Mouse (Mus musculus) hindbrain, embryonic 11.5 days (tissue): ENCODE measurements around the gene Arf1. TPM values are rescaled to one million over a fixed set of nuclear protein-coding genes. Genes with fewer than 3 reads are reported as not detected.

ENCODE experiments used
- ATAC-seq: fragments of 200-750 bp; cut with Nextera tagmentation; 2 replicates; pipeline ENCODE4 v1.8.0; 2017; ENCODE audit warnings: mild to moderate bottlenecking, moderate TSS enrichment, moderate library complexity; ENCODE audit not compliant: low FRiP score
- DNase-seq: peaks from one replicate; pipeline ENCODE4 v3.0.0-alpha.2; 2015; ENCODE audit warnings: low spot score
- H3K27ac ChIP-seq: fragments of 300-500 bp; sonication (generic); 2 replicates; pipeline ENCODE4 v1.5.1; 2014; ENCODE audit warnings: mild to moderate bottlenecking, low read depth, low read length
- H3K27me3 ChIP-seq: fragments of 300-500 bp; sonication (generic); 2 replicates; pipeline ENCODE4 v1.6.1; 2014; ENCODE audit warnings: mild to moderate bottlenecking, low read length, moderate library complexity, mixed read lengths; ENCODE audit not compliant: control insufficient read depth, insufficient read depth
- H3K36me3 ChIP-seq: fragments of 300-500 bp; sonication (generic); 2 replicates; pipeline ENCODE4 v1.6.1; 2014; ENCODE audit warnings: mild to moderate bottlenecking, low read length, moderate library complexity, mixed read lengths; ENCODE audit not compliant: control insufficient read depth, insufficient read depth
- H3K4me1 ChIP-seq: fragments of 300-500 bp; sonication (generic); replicated peaks from 2 replicates; pipeline ENCODE4 v1.6.1; 2014; ENCODE audit warnings: low read length, mixed read lengths; ENCODE audit not compliant: control insufficient read depth, insufficient read depth
- H3K4me2 ChIP-seq: fragments of 300-500 bp; sonication (generic); replicated peaks from 2 replicates; pipeline ENCODE4 v1.6.1; 2014; ENCODE audit warnings: mild to moderate bottlenecking, low read depth, low read length
- H3K4me3 ChIP-seq: fragments of 300-500 bp; sonication (generic); 2 replicates; pipeline ENCODE4 v1.5.1; 2014; ENCODE audit warnings: low read depth, low read length
- H3K9ac ChIP-seq: fragments of 300-500 bp; sonication (generic); 2 replicates; pipeline ENCODE4 v1.6.1; 2014; ENCODE audit warnings: low read depth, low read length
- H3K9me3 ChIP-seq: fragments of 300-500 bp; sonication (generic); 2 replicates; pipeline ENCODE4 v1.6.1; 2016; ENCODE audit warnings: low read length; ENCODE audit not compliant: control insufficient read depth
- WGBS: fragments of 180-500 bp; shearing (Covaris S2); extraction: QIAGEN DNeasy Blood & Tissue Kit; methylation state at CpG from one replicate; pipeline ENCODE4 v1.1.7; 2014; 5-methylcytosine and 5-hydroxymethylcytosine counted together
- polyA plus RNA-seq: library from polyadenylated mRNA; unstranded; fragments of >200 nt; fragmentation: Nextera tagmentation; extraction: Ambion mirVana; gene quantifications from 2 replicates; pipeline ENCODE4 v1.2.1, GENCODE M21; 2014

The Arf1 gene
- polyA plus RNA-seq, 1 experiment from 2014 or later: 610 TPM

DNA sequence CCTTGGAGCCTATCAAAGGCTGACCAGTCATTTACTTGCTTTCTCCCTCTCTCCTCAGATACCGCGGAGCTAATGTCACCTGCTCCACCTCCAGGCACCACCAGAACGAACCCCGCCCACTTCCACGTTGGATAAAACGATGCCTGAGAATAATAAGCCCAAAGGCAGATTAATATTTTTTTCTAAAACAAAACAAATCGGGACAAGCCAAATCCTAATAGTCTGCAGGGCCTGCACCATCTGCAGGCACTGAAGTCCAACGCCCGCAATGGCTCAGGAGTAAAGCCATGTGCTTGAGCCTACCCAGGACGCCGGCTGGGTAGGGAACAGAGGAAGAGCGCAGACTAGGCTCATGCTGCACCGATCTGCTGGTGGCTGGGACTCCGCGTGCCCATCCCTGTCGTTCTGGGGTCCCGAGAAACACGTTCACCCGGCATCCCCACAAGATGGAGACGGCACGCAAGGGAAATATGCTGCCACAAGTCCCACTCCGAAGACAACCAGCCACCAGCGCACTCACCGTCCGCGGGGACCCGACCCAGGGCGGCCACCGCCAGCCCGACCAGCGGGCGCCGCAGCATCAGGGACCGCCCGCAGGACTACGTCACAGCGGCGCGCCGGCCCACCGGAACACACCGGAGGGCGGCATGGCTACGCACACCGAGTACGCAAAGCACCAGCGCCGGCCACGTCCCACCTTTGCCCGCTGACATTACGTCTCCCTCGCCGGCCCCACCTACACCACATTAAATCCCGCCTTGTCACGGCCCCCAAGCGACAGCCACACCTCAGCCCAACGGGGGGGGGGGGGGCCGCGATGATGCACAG, 36.6 kb downstream of the Arf1 start:
- no peaks in the 10 kb centered on the region for H3K27me3 ChIP-seq
- no peaks in the 10 kb centered on the region for H3K36me3 ChIP-seq
- H3K9ac ChIP-seq: peak overlapping the region; percentile 69
- peak overlapping the region; percentile 65 for H3K4me3 ChIP-seq
- H3K9me3 ChIP-seq: no peaks in the 10 kb centered on the region
- peak overlapping the region; percentile 78 for H3K27ac ChIP-seq
- H3K4me2 ChIP-seq: peak overlapping the region; percentile 59
- 0 out of 2 replicates have a peak, but pooled peaks cover 3% of the 10 kb centered on the region for H3K4me1 ChIP-seq
- WGBS: under 1% methylated on average over 58 of the region's 59 CpGs
- peak; percentile 94 for ATAC-seq
- peak; percentile 88 for DNase-seq

DNA sequence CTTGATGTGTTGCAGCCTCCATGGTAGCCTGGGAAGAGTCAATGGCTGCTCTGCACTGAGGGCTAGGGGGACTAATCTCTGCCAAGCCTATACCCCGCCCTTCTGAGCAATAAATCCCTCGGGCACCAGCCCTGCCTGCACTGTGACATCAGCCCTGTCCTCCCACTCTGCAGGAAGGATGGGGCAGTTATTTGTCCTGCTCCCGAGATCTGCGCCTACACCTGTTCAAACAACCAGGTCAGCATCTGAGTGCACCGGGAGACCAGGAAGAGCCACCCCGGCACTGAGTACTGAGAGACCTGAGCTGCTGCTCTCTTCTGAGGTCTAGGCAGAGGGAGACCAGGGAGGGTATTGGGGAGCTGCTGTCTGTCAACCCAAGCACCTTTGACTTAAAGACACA, 40.4 kb downstream of the Arf1 start:
- Histone ChIP-seq H3K4me3 (no peak overlapping the region), H3K27ac (no peak overlapping the region), H3K4me1 (0 out of 2 replicates have a peak, but pooled peaks cover 3% of the 10 kb centered on the region), H3K27me3 (no peaks in the 10 kb centered on the region), H3K36me3 (no peaks in the 10 kb centered on the region), H3K9me3 (no peaks in the 10 kb centered on the region), H3K4me2 (no peak overlapping the region), H3K9ac (no peak overlapping the region)
- no peak for DNase-seq
- WGBS: 84% methylated on average over 6 of the region's 6 CpGs
- no peak for ATAC-seq

DNA sequence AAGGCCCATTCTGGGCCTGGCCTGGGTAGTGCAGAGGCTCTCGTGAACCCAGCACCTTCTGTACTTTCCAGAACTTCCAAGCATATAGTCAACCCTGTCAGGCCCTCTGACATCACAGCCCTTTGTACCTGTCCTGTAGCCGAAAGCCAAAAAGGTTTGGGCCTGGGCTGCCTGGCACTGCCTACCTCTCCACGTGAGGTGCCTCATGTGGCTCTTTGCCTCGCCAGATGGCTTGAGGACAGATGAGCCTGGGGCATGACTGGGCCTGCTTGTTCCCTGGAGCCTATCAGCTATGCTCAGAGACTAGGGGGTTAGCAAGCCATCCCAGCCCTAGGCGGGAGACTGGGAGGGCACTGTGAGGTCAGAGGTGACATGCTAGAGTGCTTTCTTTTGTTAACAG, 42.6 kb downstream of the Arf1 start:
- WGBS: 78% methylated on average over 5 of the region's 5 CpGs
- Histone ChIP-seq H3K27ac (no peak overlapping the region), H3K4me2 (no peak overlapping the region), H3K9me3 (no peaks in the 10 kb centered on the region), H3K27me3 (no peaks in the 10 kb centered on the region), H3K36me3 (no peaks in the 10 kb centered on the region), H3K4me3 (no peak overlapping the region), H3K9ac (no peak overlapping the region), H3K4me1 (no peaks in the 10 kb centered on the region)
- ATAC-seq: no peak
- DNase-seq: no peak

DNA sequence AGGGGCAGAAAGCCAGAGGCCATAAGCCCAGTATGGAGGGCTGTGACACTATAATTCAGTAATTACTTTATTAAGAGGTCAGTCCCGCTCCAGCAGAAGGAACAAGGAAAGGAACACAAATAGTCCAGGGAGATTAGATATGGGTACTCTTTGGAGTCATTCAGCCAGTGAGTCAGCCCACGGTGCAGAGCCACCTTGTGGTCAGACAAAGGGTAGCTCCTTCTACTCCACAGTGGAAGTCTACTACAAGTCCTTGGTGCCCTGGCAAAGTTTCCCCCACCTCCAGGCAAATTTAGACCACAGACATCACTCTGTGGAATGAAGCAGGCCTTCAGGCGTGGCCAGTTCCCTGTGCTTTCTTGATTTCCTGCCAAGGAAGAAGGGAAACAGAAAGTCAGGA, 44.2 kb downstream of the Arf1 start:
- no peak for ATAC-seq

GRCm38 (mm10) chr11:59182864-59183331, 45.2 kb downstream of the Arf1 start, which contains the start of gene Gjc2:
Gene Gjc2, minus strand, starts transcription at chr11:59183213.
- Histone ChIP-seq H3K9ac (no peak within 1 kb of the TSS), H3K36me3 (no peaks in the 10 kb centered on the region), H3K4me1 (no peaks in the 10 kb centered on the region), H3K4me2 (no peak within 1 kb of the TSS), H3K4me3 (no peak within 1 kb of the TSS), H3K9me3 (no peaks in the 10 kb centered on the region), H3K27me3 (peaks cover 10% of the 10 kb centered on the region), H3K27ac (no peak within 1 kb of the TSS)
- no peak for ATAC-seq
- WGBS: 40% methylated on average over 3 of the region's 3 CpGs
- no peak for DNase-seq

More for the DNA sequence above, 44.2 kb downstream of the Arf1 start:
- H3K36me3 ChIP-seq: no peaks in the 10 kb centered on the region
- H3K9ac ChIP-seq: no peak overlapping the region
- H3K27ac ChIP-seq: no peak overlapping the region
- no peaks in the 10 kb centered on the region for H3K4me1 ChIP-seq
- no peak overlapping the region for H3K4me2 ChIP-seq
- no peak overlapping the region for H3K4me3 ChIP-seq
- H3K9me3 ChIP-seq: no peaks in the 10 kb centered on the region
- WGBS: 39% methylated on average over 3 of the region's 3 CpGs
- H3K27me3 ChIP-seq: peaks cover under 1% of the 10 kb centered on the region
- DNase-seq: peak; percentile 51

DNA sequence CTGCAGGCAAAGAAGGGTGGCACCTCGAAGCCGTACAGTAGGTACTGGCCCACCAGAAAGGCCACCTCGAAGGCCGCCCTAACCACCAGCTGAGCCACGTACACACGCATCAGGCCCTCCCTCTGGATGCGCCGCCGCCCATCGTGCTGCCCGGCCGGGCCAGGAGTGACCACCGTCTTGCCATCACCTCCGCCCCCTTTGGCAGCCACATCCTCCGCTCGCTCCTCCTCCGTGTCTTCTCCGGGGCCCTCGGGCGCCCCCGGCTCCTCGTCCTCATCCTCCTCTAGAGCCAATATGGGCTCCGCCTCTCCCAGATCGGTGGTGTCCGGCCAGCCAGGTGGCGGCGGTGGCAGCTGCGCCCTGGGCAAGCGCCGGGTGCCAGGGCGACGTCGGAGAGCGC, 51.1 kb downstream of the Arf1 start:
- no peaks in the 10 kb centered on the region; the same call in 1 of the 2 replicates for H3K4me1 ChIP-seq
- DNase-seq (no peak), ATAC-seq (no peak)
- 6% methylated on average over 34 of the region's 34 CpGs for WGBS
- H3K4me3 ChIP-seq: no peak overlapping the region; the same call in 1 of the 2 replicates
- peaks cover 46% of the 10 kb centered on the region for H3K27me3 ChIP-seq
- H3K4me2 ChIP-seq: no peak overlapping the region
- no peaks in the 10 kb centered on the region for H3K9me3 ChIP-seq
- H3K27ac ChIP-seq: no peak overlapping the region
- H3K9ac ChIP-seq: no peak overlapping the region
- no peaks in the 10 kb centered on the region for H3K36me3 ChIP-seq

DNA sequence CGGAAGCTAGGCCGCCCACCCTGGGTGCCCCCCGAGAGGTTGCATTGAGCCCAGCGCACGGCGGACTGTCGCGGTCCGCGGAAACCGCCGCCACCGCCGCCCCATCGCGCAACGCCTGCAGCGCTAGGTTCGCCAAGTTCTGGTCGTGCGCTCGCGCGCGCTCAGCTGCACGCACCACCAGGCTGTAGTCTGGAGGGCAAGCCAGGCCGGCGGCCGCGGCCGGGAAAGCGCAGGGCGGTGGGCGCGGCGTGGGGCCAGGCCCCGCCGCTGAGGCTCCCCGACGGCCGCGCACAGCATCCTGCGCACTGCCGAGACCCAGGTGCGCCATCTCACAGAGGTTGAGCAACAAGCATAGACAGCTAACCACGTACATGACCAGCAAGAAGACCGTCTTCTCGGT, 51.6 kb downstream of the Arf1 start:
- Histone ChIP-seq H3K9me3 (no peaks in the 10 kb centered on the region), H3K9ac (no peak overlapping the region), H3K4me1 (no peaks in the 10 kb centered on the region; the same call in 1 of the 2 replicates), H3K4me3 (0 out of 2 replicates have a peak overlapping the region, but pooled peaks have one; percentile 4), H3K27ac (no peak overlapping the region), H3K36me3 (no peaks in the 10 kb centered on the region), H3K27me3 (peaks cover 46% of the 10 kb centered on the region), H3K4me2 (no peak overlapping the region; the same call in 1 of the 2 replicates)
- WGBS: 5% methylated on average over 41 of the region's 48 CpGs
- no peak for ATAC-seq
- DNase-seq: no peak

GRCm38 (mm10) chr11:59174189-59174838, 53.8 kb downstream of the Arf1 start:
- 73% methylated on average over 6 of the region's 6 CpGs for WGBS
- Histone ChIP-seq H3K4me1 (no peaks in the 10 kb centered on the region; the same call in 1 of the 2 replicates), H3K27ac (no peak overlapping the region), H3K9ac (no peak overlapping the region), H3K36me3 (no peaks in the 10 kb centered on the region), H3K4me2 (no peak overlapping the region), H3K4me3 (no peak overlapping the region), H3K9me3 (no peaks in the 10 kb centered on the region), H3K27me3 (peaks cover 46% of the 10 kb centered on the region)
- ATAC-seq (no peak), DNase-seq (no peak)
